Mouse (Mus musculus): Measurements from ENCODE around the gene Olfr981.
"Not testable (repeated sequence)": the region's sequence is repeated elsewhere in the genome, so short reads cannot be mapped to it uniquely, and the experiment has no call there.

Gene Olfr981

GRCm38 (mm10) chr9:40021164-40021563 is at the start of gene Olfr981:
Olfr981 (plus strand) TSS chr9:40021464.
- DNase-seq, result no peak

- DNase-seq, result not testable (repeated sequence)
Observed at GRCm38 (mm10) chr9:39976581-39977145, 44.6 kb upstream of the Olfr981 start.

- no peak for DNase-seq
Observed at GRCm38 (mm10) chr9:39991813-39992212, 29.5 kb upstream of the Olfr981 start, which contains the start of gene Olfr978. Olfr978 (plus strand) TSS chr9:39992113.

GRCm38 (mm10) chr9:40003365-40003764 is 17.9 kb upstream of the Olfr981 start, which contains the start of gene Olfr979:
Olfr979 (minus strand) TSS chr9:40003465.
- DNase-seq, result no peak

- DNase-seq, result no peak
Observed at GRCm38 (mm10) chr9:40009482-40009881, 11.8 kb upstream of the Olfr981 start, which contains the start of gene Olfr980. Olfr980 (minus strand) TSS chr9:40009582.

GRCm38 (mm10) chr9:40050138-40050537 is 28.9 kb downstream of the Olfr981 start:
- DNase-seq, result no peak

- DNase-seq, result no peak
Observed at GRCm38 (mm10) chr9:40073529-40073928, 52.3 kb downstream of the Olfr981 start, which contains the start of gene Olfr982. Olfr982 (plus strand) TSS chr9:40073829.

Measured in lung, postnatal 4 days (tissue).